Mouse (Mus musculus) stomach, adult 2 months (tissue): ENCODE measurements around the gene Whamm. TPM values are rescaled to one million over a fixed set of nuclear protein-coding genes. Genes with fewer than 3 reads are reported as not detected.

Experiments
- polyA plus RNA-seq: library from polyadenylated mRNA; depleted of rRNA; stranded (reverse); fragments of >200 nt; gene quantifications from 2 replicates; pipeline ENCODE4 v1.2.3, GENCODE M21; 2012; rRNA removed

The Whamm gene
- polyA plus RNA-seq: 9.3 and 13.9 TPM in 2 replicates

GRCm38 (mm10) chr7:81571108-81571940 lies at the start of gene Whamm:
Gene Whamm, plus strand, starts transcription at chr7:81571266.

GRCm38 (mm10) chr7:81566892-81567291 lies 4.2 kb upstream of the Whamm start, which contains the start of gene Fsd2:
Gene Fsd2, minus strand, starts transcription at chr7:81566944.

Other genes starting within 250 kb of the Whamm start
- gene Rps17, start 226.0 kb upstream of the Whamm start, polyA plus RNA-seq: 256 and 287 TPM in 2 replicates
- gene Cpeb1, start 115.8 kb upstream of the Whamm start, polyA plus RNA-seq: 0.68 and 1.5 TPM in 2 replicates
- 1.6 and 1.9 TPM in 2 replicates for gene Ap3b2, start 77.3 kb upstream of the Whamm start, polyA plus RNA-seq
- 0.77 TPM in 1 of 2 replicates, not detected in the other for gene BC048679, start 73.0 kb upstream of the Whamm start, polyA plus RNA-seq
- 0.08 and 0.18 TPM in 2 replicates for gene Fsd2, start 4.3 kb upstream of the Whamm start, polyA plus RNA-seq
- gene Homer2, start 136.3 kb downstream of the Whamm start, polyA plus RNA-seq: 10.1 and 16.2 TPM in 2 replicates
- 1.4 and 2.7 TPM in 2 replicates for gene Ramac, start 191.7 kb downstream of the Whamm start, polyA plus RNA-seq
- gene 3110040N11Rik, start 218.2 kb downstream of the Whamm start, polyA plus RNA-seq: 7.5 and 9.7 TPM in 2 replicates